Mouse (Mus musculus): ENCODE measurements around the gene Aff3. TPM values are rescaled to one million over a fixed set of nuclear protein-coding genes. Genes with fewer than 3 reads are reported as not detected.

The Aff3 gene
- polyA plus RNA-seq, 1 experiment from 2014 or later = 4.7 TPM

DNA sequence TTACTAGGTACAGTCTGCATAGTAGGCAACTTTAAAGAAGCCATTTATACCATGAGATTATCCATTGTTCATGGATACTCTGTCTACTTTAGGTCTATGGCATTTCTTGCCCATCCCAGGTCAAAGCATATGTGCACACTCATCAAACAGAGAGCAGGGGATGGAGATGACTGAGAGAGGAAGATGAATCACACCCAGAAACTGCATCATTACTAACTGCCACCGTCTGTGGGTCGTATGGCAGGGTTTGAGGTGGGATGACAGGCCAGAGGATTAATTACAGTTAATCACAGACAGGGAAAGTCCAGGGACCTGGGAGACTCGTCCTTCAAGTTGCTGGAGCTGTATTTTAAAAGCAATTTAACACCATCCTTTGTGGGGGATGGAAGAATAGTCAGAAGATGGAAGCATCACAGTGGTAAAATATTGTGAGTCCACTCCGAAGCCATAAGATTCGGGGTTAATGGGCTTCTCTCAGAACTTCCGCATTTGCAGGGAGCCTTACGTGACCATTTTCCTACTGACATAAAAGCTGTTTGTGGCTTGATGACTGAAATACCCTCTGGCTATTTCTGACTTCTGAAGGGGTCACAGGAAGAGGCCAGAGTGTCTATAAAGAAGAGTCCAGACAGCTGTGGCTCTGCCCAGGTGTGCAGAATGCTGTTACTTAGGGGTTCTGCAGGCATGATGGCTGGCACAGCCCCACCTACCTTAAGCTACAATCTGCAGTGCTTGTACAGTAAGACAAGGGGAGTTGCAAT lies 427.5 kb downstream of the Aff3 start:
- ATAC-seq (replicated peaks; ENCODE audit: low FRiP score) (no peak), DNase-seq (ENCODE audit: low spot score) (no peak)
- no peaks in the 10 kb centered on the region for H3K27me3 ChIP-seq (replicated peaks; ENCODE audit: control insufficient read depth, insufficient read depth, low read length)
- H3K4me1 ChIP-seq (replicated peaks; ENCODE audit: control insufficient read depth, insufficient read depth, low read length) = 0 out of 2 replicates have a peak, but pooled peaks cover 2% of the 10 kb centered on the region
- H3K27ac ChIP-seq (ENCODE audit: low read depth, low read length) = no peak overlapping the region
- no peaks in the 10 kb centered on the region for H3K9me3 ChIP-seq (ENCODE audit: control insufficient read depth, low read length)
- H3K4me2 ChIP-seq = no peak overlapping the region
- H3K4me3 ChIP-seq (ENCODE audit: low read depth, low read length) = no peak overlapping the region
- no peaks in the 10 kb centered on the region for H3K36me3 ChIP-seq (ENCODE audit: control insufficient read depth, insufficient read depth, low read length)
- no peak overlapping the region for H3K9ac ChIP-seq (ENCODE audit: low read depth, low read length)
- 60% methylated on average over 7 of the region's 7 CpGs for WGBS

DNA sequence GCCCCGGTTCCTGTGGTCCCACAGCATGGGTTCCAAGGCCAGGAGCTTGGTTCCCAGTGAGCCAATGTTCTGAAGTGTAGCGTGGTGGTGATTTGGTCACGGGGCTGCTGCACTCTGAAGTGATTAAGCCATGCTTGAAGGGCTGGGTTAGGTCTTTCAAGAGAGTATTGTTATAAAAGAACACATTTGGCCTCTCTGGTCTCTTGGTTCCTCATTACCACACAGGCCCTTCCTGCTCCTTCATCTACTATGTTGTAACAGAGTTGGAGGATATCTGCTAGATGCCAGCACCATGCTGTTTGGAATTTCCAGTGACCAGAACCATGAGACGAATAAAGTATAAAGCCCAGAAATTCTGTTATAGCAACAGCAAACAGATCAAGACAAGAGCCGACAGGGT lies 431.6 kb downstream of the Aff3 start:
- Histone ChIP-seq H3K36me3 (ENCODE audit: control insufficient read depth, insufficient read depth, low read length) (no peaks in the 10 kb centered on the region), H3K9me3 (ENCODE audit: control insufficient read depth, low read length) (no peaks in the 10 kb centered on the region), H3K4me1 (replicated peaks; ENCODE audit: control insufficient read depth, insufficient read depth, low read length) (no peaks in the 10 kb centered on the region), H3K9ac (ENCODE audit: low read depth, low read length) (no peak overlapping the region), H3K4me3 (ENCODE audit: low read depth, low read length) (no peak overlapping the region), H3K27ac (ENCODE audit: low read depth, low read length) (no peak overlapping the region), H3K27me3 (replicated peaks; ENCODE audit: control insufficient read depth, insufficient read depth, low read length) (no peaks in the 10 kb centered on the region), H3K4me2 (no peak overlapping the region)
- ATAC-seq (replicated peaks; ENCODE audit: low FRiP score) (no peak), DNase-seq (ENCODE audit: low spot score) (no peak)
- 84% methylated on average over 5 of the region's 5 CpGs for WGBS

- no peak overlapping the region for H3K9ac ChIP-seq (ENCODE audit: low read depth, low read length)
- H3K9me3 ChIP-seq (ENCODE audit: control insufficient read depth, low read length) = peaks cover 3% of the 10 kb centered on the region; the same call in 1 of the 2 replicates
- no peaks in the 10 kb centered on the region for H3K4me1 ChIP-seq (replicated peaks; ENCODE audit: control insufficient read depth, insufficient read depth, low read length)
- H3K4me2 ChIP-seq = no peak overlapping the region
- DNase-seq (ENCODE audit: low spot score) = no peak
- H3K27me3 ChIP-seq (replicated peaks; ENCODE audit: control insufficient read depth, insufficient read depth, low read length) = no peaks in the 10 kb centered on the region
- H3K27ac ChIP-seq (ENCODE audit: low read depth, low read length) = no peak overlapping the region
- WGBS = 77% methylated on average over 8 of the region's 8 CpGs
- H3K4me3 ChIP-seq (ENCODE audit: low read depth, low read length) = no peak overlapping the region
- no peaks in the 10 kb centered on the region; the same call in 1 of the 2 replicates for H3K36me3 ChIP-seq (ENCODE audit: control insufficient read depth, insufficient read depth, low read length)
- ATAC-seq (replicated peaks; ENCODE audit: low FRiP score) = no peak
Observed at GRCm38 (mm10) chr1:38230041-38230440, 434.7 kb downstream of the Aff3 start.

- ATAC-seq (replicated peaks; ENCODE audit: low FRiP score) = no peak
- H3K4me3 ChIP-seq (ENCODE audit: low read depth, low read length) = no peak overlapping the region
- no peak overlapping the region for H3K4me2 ChIP-seq
- no peaks in the 10 kb centered on the region; the same call in 1 of the 2 replicates for H3K36me3 ChIP-seq (ENCODE audit: control insufficient read depth, insufficient read depth, low read length)
- H3K9ac ChIP-seq (ENCODE audit: low read depth, low read length) = no peak overlapping the region
- H3K9me3 ChIP-seq (ENCODE audit: control insufficient read depth, low read length) = peaks cover 6% of the 10 kb centered on the region; the same call in 1 of the 2 replicates
- no peak overlapping the region for H3K27ac ChIP-seq (ENCODE audit: low read depth, low read length)
- no peaks in the 10 kb centered on the region for H3K27me3 ChIP-seq (replicated peaks; ENCODE audit: control insufficient read depth, insufficient read depth, low read length)
- 83% methylated on average over 4 of the region's 4 CpGs for WGBS
- H3K4me1 ChIP-seq (replicated peaks; ENCODE audit: control insufficient read depth, insufficient read depth, low read length) = no peaks in the 10 kb centered on the region
- DNase-seq (ENCODE audit: low spot score) = no peak
Observed at GRCm38 (mm10) chr1:38228806-38229205, 435.9 kb downstream of the Aff3 start.

DNA sequence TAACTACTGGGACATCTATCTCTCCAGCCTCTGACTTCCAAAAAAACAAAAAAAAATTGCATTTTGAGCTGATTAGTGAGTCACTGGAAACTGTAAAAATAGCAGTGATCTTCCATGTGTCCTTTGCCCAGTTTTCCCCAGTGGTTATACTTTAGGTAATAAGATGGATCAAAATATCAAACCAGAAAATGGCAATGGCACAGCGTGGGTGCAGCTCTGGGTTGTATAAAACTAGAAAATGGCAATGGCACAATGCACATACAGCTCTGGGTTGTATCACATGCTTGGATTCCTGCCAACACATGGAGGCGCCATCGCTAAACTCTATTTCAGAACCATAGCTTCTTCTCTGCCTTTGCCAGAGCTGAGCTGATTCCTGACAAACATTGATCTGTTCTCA lies 439.6 kb downstream of the Aff3 start:
- H3K4me1 ChIP-seq (replicated peaks; ENCODE audit: control insufficient read depth, insufficient read depth, low read length) = no peaks in the 10 kb centered on the region
- no peaks in the 10 kb centered on the region for H3K27me3 ChIP-seq (replicated peaks; ENCODE audit: control insufficient read depth, insufficient read depth, low read length)
- H3K36me3 ChIP-seq (ENCODE audit: control insufficient read depth, insufficient read depth, low read length) = no peaks in the 10 kb centered on the region; the same call in 1 of the 2 replicates
- no peak for DNase-seq (ENCODE audit: low spot score)
- H3K4me2 ChIP-seq = no peak overlapping the region
- 94% methylated on average over 3 of the region's 3 CpGs for WGBS
- no peak for ATAC-seq (replicated peaks; ENCODE audit: low FRiP score)
- peaks cover 6% of the 10 kb centered on the region; the same call in 1 of the 2 replicates for H3K9me3 ChIP-seq (ENCODE audit: control insufficient read depth, low read length)
- H3K9ac ChIP-seq (ENCODE audit: low read depth, low read length) = no peak overlapping the region
- no peak overlapping the region for H3K27ac ChIP-seq (ENCODE audit: low read depth, low read length)
- H3K4me3 ChIP-seq (ENCODE audit: low read depth, low read length) = no peak overlapping the region

DNA sequence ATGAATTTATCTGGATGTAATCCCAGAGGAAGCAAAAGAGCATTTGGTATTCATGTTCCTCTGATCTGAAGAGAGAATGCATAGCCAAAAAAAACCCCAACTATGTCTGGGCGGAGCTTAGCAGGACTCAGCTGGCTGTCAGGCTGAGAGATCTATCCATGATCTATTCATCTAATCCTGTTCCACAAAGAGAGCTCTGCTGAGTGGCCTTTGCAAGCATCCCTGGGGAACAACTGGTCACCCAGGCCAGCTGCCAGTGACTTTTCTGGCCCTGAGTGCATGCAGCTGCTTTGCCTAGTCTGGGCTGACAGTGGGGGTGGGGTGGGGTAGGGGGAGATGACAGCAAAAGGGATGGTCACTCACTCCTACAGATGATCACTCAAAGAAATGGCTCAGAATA lies 442.6 kb downstream of the Aff3 start:
- Histone ChIP-seq H3K4me3 (ENCODE audit: low read depth, low read length) (no peak overlapping the region), H3K27ac (ENCODE audit: low read depth, low read length) (no peak overlapping the region), H3K9me3 (ENCODE audit: control insufficient read depth, low read length) (peaks cover 6% of the 10 kb centered on the region; the same call in 1 of the 2 replicates), H3K4me1 (replicated peaks; ENCODE audit: control insufficient read depth, insufficient read depth, low read length) (no peaks in the 10 kb centered on the region), H3K9ac (ENCODE audit: low read depth, low read length) (no peak overlapping the region), H3K36me3 (ENCODE audit: control insufficient read depth, insufficient read depth, low read length) (no peaks in the 10 kb centered on the region; the same call in 1 of the 2 replicates), H3K27me3 (replicated peaks; ENCODE audit: control insufficient read depth, insufficient read depth, low read length) (no peaks in the 10 kb centered on the region), H3K4me2 (no peak overlapping the region)
- 81% methylated on average over 1 of the region's 1 CpGs for WGBS
- ATAC-seq (replicated peaks; ENCODE audit: low FRiP score) (no peak), DNase-seq (ENCODE audit: low spot score) (no peak)

DNA sequence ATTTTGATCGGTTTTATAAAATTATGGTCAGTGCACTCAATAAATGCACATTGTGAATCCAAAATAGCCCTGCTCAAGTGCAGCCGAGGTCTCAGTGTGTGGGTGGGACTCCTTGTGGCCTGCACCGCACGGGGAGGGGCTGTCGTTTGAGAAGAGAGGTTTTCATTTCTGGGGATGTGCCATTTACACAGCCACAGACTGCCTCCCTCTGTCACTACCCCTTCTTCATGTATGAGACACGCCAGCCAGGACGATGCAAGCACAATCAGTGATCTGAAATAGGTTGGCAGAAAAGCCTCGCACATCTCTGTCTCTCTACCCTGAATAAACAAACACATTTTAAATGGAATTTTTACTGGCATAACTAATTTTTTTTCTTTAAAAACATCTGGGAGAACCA lies 443.3 kb downstream of the Aff3 start:
- no peak overlapping the region for H3K4me3 ChIP-seq (ENCODE audit: low read depth, low read length)
- H3K36me3 ChIP-seq (ENCODE audit: control insufficient read depth, insufficient read depth, low read length) = no peaks in the 10 kb centered on the region; the same call in 1 of the 2 replicates
- no peaks in the 10 kb centered on the region for H3K27me3 ChIP-seq (replicated peaks; ENCODE audit: control insufficient read depth, insufficient read depth, low read length)
- DNase-seq (ENCODE audit: low spot score) (no peak), ATAC-seq (replicated peaks; ENCODE audit: low FRiP score) (no peak)
- H3K4me1 ChIP-seq (replicated peaks; ENCODE audit: control insufficient read depth, insufficient read depth, low read length) = no peaks in the 10 kb centered on the region
- H3K4me2 ChIP-seq = no peak overlapping the region
- WGBS = 85% methylated on average over 8 of the region's 8 CpGs
- no peak overlapping the region for H3K27ac ChIP-seq (ENCODE audit: low read depth, low read length)
- no peak overlapping the region for H3K9ac ChIP-seq (ENCODE audit: low read depth, low read length)
- peaks cover 6% of the 10 kb centered on the region; the same call in 1 of the 2 replicates for H3K9me3 ChIP-seq (ENCODE audit: control insufficient read depth, low read length)

GRCm38 (mm10) chr1:38217912-38218795 lies 446.6 kb downstream of the Aff3 start:
- Histone ChIP-seq H3K9me3 (ENCODE audit: control insufficient read depth, low read length) (no peaks in the 10 kb centered on the region), H3K4me1 (replicated peaks; ENCODE audit: control insufficient read depth, insufficient read depth, low read length) (no peaks in the 10 kb centered on the region), H3K36me3 (ENCODE audit: control insufficient read depth, insufficient read depth, low read length) (no peaks in the 10 kb centered on the region), H3K27ac (ENCODE audit: low read depth, low read length) (no peak overlapping the region), H3K27me3 (replicated peaks; ENCODE audit: control insufficient read depth, insufficient read depth, low read length) (no peaks in the 10 kb centered on the region), H3K4me3 (ENCODE audit: low read depth, low read length) (no peak overlapping the region), H3K4me2 (peak overlapping the region; percentile 18; the same call in 1 of the 2 replicates), H3K9ac (ENCODE audit: low read depth, low read length) (no peak overlapping the region)
- ATAC-seq (replicated peaks; ENCODE audit: low FRiP score) (no peak), DNase-seq (ENCODE audit: low spot score) (no peak)
- WGBS = 66% methylated on average over 31 of the region's 31 CpGs
